13 mouse cellular contexts compared by ENCODE assay signal in the genomic region with DNA sequence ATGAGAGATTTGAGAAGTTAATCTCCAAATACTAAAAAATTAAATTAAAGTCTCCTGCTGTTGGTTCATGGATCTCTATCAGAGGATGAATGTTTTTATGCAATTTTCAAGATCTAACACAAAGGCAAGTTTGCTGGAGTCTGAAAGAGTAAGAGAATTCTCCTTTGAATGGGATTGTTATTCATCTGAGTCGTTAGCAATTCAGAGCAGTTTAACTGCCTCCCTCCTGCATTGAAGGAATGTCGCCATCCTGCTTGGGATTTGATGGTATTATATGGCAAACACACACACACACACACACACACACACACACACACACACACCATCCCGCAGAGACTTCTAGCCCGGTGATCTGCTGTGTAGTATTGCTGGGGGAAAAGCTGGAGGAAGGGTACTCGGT. TPM values are rescaled to one million over a fixed set of nuclear protein-coding genes. Genes with fewer than 3 reads are reported as not detected.
A peak's percentile ranks its signal among the peaks of the same experiment; 100 is the strongest.
DNase-seq lines count a peak whose midpoint lies in the region; ATAC-seq and TF ChIP-seq lines count a peak whose summit lies in the region.
"Had no signal": no experiment of that assay in that cellular context is flagged by ENCODE, and none has a peak within 500 bp of the region (broad histone marks: within the 10 kb centered on the region; RNA-seq: fewer than 3 reads in every experiment).

No protein-coding gene starts in this region.

- WGBS in heart, embryonic 15.5 days, result 60% methylated on average over 5 of the region's 5 CpGs
- 69% methylated on average over 5 of the region's 5 CpGs for WGBS in heart, adult 2 months
- WGBS in liver, embryonic 13.5 days (ENCODE audit: insufficient replicate concordance), result 44% methylated on average over 5 of the region's 5 CpGs
- 32% methylated on average over 5 of the region's 5 CpGs for WGBS in liver, postnatal 0 days (ENCODE audit: insufficient replicate concordance)

- peak overlapping the region; percentile 81 for H3K27ac ChIP-seq in heart, embryonic 15.5 days
- no peak overlapping the region for H3K27ac ChIP-seq in heart, adult 2 months
- peak overlapping the region; percentile 40; the same call in 1 of the 2 replicates for H3K27ac ChIP-seq in liver, embryonic 13.5 days
- H3K27ac ChIP-seq in liver, postnatal 0 days (ENCODE audit: low read depth), result peak overlapping the region; percentile 95
- H3K27ac ChIP-seq: macrophage had no signal

- no peak overlapping the region for H3K4me3 ChIP-seq in heart, embryonic 15.5 days
- no peak overlapping the region for H3K4me3 ChIP-seq in heart, adult 2 months
- H3K4me3 ChIP-seq in liver, embryonic 13.5 days (replicated peaks), result no peak overlapping the region
- H3K4me3 ChIP-seq in liver, postnatal 0 days (ENCODE audit: low read depth, low read length), result no peak overlapping the region
- H3K4me3 ChIP-seq: neural tube, embryonic 13.5 days had no signal

- H3K9me3 ChIP-seq in heart, embryonic 15.5 days (replicated peaks), result no peaks in the 10 kb centered on the region
- no peaks in the 10 kb centered on the region for H3K9me3 ChIP-seq in liver, embryonic 13.5 days (replicated peaks)
- H3K9me3 ChIP-seq in liver, postnatal 0 days (ENCODE audit: low read length), result no peaks in the 10 kb centered on the region
- H3K9me3 ChIP-seq: neural tube, embryonic 13.5 days had no signal

- H3K79me2 ChIP-seq in heart, adult 2 months (replicated peaks; ENCODE audit: control insufficient read depth, insufficient read depth, low read length), result peaks cover 1% of the 10 kb centered on the region; the same call in 1 of the 2 replicates

- no peak overlapping the region for H3K9ac ChIP-seq in heart, embryonic 15.5 days
- no peak overlapping the region for H3K9ac ChIP-seq in heart, adult 2 months (ENCODE audit: low read depth, low read length)
- no peak overlapping the region for H3K9ac ChIP-seq in liver, embryonic 13.5 days
- H3K9ac ChIP-seq in liver, postnatal 0 days (replicated peaks), result peak overlapping the region; percentile 48; the same call in 1 of the 2 replicates
- H3K9ac ChIP-seq: neural tube, embryonic 13.5 days had no signal

- DNase-seq in heart, adult 2 months, result no peak
- no peak for DNase-seq in liver, embryonic 13.5 days
- DNase-seq in liver (no peak), R1 (ENCODE audit: low read depth, low spot score) (peak; percentile 81)
- DNase-seq in liver, postnatal 0 days, result no peak
- DNase-seq in spleen, postnatal 4 days (ENCODE audit: low spot score in 2 of 2), result no peak
- DNase-seq: cerebellum, postnatal 25 days; layer of hippocampus, postnatal 36 days; right cerebral cortex, postnatal 4 days had no signal

- intact Hi-C loops in heart, adult 2 months (cut with DNase I), result no loop called here

- no peak for ATAC-seq in heart, embryonic 15.5 days (replicated peaks; ENCODE audit: insufficient number of reproducible peaks, insufficient read depth, low FRiP score, low read depth)
- no peak for ATAC-seq in liver, embryonic 13.5 days (ENCODE audit: low read depth)
- ATAC-seq in liver, postnatal 0 days, result no peak
- ATAC-seq: Patski had no signal

- no peak for TF ChIP-seq CTCF in heart, adult 2 months (IDR thresholded peaks at IDR 0.05)
- no peak for TF ChIP-seq CTCF in liver, postnatal 0 days (IDR thresholded peaks at IDR 0.05; ENCODE audit: low read depth)

- TF ChIP-seq POLR2A in heart, adult 2 months (IDR thresholded peaks at IDR 0.05; ENCODE audit: insufficient read depth, low read depth, low read length), result no peak

- peaks cover 66% of the 10 kb centered on the region for H3K4me1 ChIP-seq in heart, embryonic 15.5 days (replicated peaks)
- H3K4me1 ChIP-seq in heart, adult 2 months (ENCODE audit: control insufficient read depth, insufficient read depth, low read length), result peaks cover 32% of the 10 kb centered on the region
- H3K4me1 ChIP-seq in liver, embryonic 13.5 days (replicated peaks), result peaks cover 88% of the 10 kb centered on the region
- peaks cover 43% of the 10 kb centered on the region for H3K4me1 ChIP-seq in liver, postnatal 0 days (ENCODE audit: insufficient read depth)

- H3K36me3 ChIP-seq in heart, embryonic 15.5 days, result peaks cover 29% of the 10 kb centered on the region
- H3K36me3 ChIP-seq in heart, adult 2 months (ENCODE audit: control insufficient read depth, insufficient read depth, low read length), result peaks cover 12% of the 10 kb centered on the region
- peaks cover 32% of the 10 kb centered on the region for H3K36me3 ChIP-seq in liver, embryonic 13.5 days
- H3K36me3 ChIP-seq in liver, postnatal 0 days (replicated peaks; ENCODE audit: insufficient read depth, low read length), result peaks cover 31% of the 10 kb centered on the region

- no peak for TF ChIP-seq EP300 in heart, adult 2 months (IDR thresholded peaks at IDR 0.05; ENCODE audit: insufficient read depth, low read depth, low read length)
- TF ChIP-seq EP300 in liver, postnatal 0 days (IDR thresholded peaks at IDR 0.05; ENCODE audit: low read depth), result no peak

- H3K4me2 ChIP-seq in heart, embryonic 15.5 days, result no peak overlapping the region; the same call in 1 of the 2 replicates
- no peak overlapping the region for H3K4me2 ChIP-seq in liver, embryonic 13.5 days
- peak overlapping the region; percentile 49 for H3K4me2 ChIP-seq in liver, postnatal 0 days (ENCODE audit: low read depth, low read length)
- H3K4me2 ChIP-seq: neural tube, embryonic 13.5 days had no signal

- no peaks in the 10 kb centered on the region for H3K27me3 ChIP-seq in heart, embryonic 15.5 days
- no peaks in the 10 kb centered on the region for H3K27me3 ChIP-seq in heart, adult 2 months (ENCODE audit: control insufficient read depth, insufficient read depth, low read length)
- no peaks in the 10 kb centered on the region for H3K27me3 ChIP-seq in liver, embryonic 13.5 days
- H3K27me3 ChIP-seq in liver, postnatal 0 days (ENCODE audit: insufficient read depth, low read length), result no peaks in the 10 kb centered on the region
- H3K27me3 ChIP-seq: neural tube, embryonic 13.5 days; Patski had no signal

RNA-seq across cellular contexts. Expression of a gene that starts 6.1 kb away (rescaled TPM):
- 9.4 and 11.1 TPM in 2 replicates for polyA plus RNA-seq in heart, embryonic 15.5 days (2015; fragmentation: Nextera tagmentation; extraction: Ambion mirVana)
- total RNA-seq in heart, adult 2 months (2021), result 10 to 100 TPM; 10.6 to 11.1 TPM
- polyA plus RNA-seq in heart, adult 2 months (2012; rRNA removed), result 6.7 and 10.2 TPM in 2 replicates
- polyA plus RNA-seq in liver, embryonic 13.5 days (2015; fragmentation: Nextera tagmentation; extraction: Ambion mirVana), result 5.3 and 5.6 TPM in 2 replicates
- polyA plus RNA-seq in liver, postnatal 0 days (2015; fragmentation: Nextera tagmentation; extraction: Ambion mirVana), result 7.8 and 9.2 TPM in 2 replicates

RNA-seq across cellular contexts. Expression of a gene that starts 51.9 kb away (rescaled TPM):
- polyA plus RNA-seq in heart, embryonic 15.5 days (2015; fragmentation: Nextera tagmentation; extraction: Ambion mirVana), result 56.2 and 63.8 TPM in 2 replicates
- 100 to 1,000 TPM; 418 to 454 TPM for total RNA-seq in heart, adult 2 months (2021)
- polyA plus RNA-seq in heart, adult 2 months (2012; rRNA removed), result 101 and 165 TPM in 2 replicates
- polyA plus RNA-seq in liver, embryonic 13.5 days (2015; fragmentation: Nextera tagmentation; extraction: Ambion mirVana), result 4.8 and 6.2 TPM in 2 replicates
- polyA plus RNA-seq in liver, postnatal 0 days (2015; fragmentation: Nextera tagmentation; extraction: Ambion mirVana), result 11.5 and 12.0 TPM in 2 replicates
